Mouse (Mus musculus) heart, postnatal 0 days (tissue): Measurements from ENCODE around the gene Nxph4.

Experiments used
- CTCF ChIP-seq: IDR thresholded peaks from 2 replicates; pipeline ENCODE4 v1.5.1; 2016; ENCODE audit warnings: antibody characterized with exemption, control low read depth, low read depth
- EP300 ChIP-seq: IDR thresholded peaks from 2 replicates; pipeline ENCODE4 v1.6.1; 2016; ENCODE audit warnings: antibody characterized with exemption, low read depth

GRCm38 (mm10) chr10:127500894-127501893, 33.2 kb downstream of the Nxph4 start, which contains the start of gene Stac3:
- TF ChIP-seq CTCF (no peak), EP300 (no peak)
